Mouse (Mus musculus) embryo, embryonic 11.5 days (tissue): Measurements from ENCODE around the gene Prrc2b.

Experiments
- DNase-seq: peaks from one replicate; pipeline ENCODE4 v3.0.0-alpha.2; 2012; ENCODE audit warnings: low read depth, low spot score

The Prrc2b gene

DNA sequence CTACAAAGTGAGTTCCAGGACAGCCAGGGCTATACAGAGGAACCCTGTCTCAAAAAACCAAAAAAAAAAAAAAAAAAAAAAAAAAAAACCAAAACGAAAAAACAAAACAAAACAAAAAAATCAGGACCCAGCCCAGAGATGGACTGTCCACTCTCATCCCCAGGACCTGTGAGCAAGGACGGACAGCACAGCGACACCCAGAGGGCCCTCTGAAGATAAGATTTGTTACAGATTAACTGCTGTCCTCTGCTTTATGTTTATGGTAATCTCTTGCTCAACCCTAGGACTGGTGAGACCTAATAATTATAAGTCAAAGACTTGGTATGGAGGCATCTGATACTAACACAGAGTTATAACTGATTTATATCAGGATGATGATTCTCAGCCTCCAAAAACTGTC lies 124.9 kb downstream of the Prrc2b start:
- DNase-seq = no peak

DNA sequence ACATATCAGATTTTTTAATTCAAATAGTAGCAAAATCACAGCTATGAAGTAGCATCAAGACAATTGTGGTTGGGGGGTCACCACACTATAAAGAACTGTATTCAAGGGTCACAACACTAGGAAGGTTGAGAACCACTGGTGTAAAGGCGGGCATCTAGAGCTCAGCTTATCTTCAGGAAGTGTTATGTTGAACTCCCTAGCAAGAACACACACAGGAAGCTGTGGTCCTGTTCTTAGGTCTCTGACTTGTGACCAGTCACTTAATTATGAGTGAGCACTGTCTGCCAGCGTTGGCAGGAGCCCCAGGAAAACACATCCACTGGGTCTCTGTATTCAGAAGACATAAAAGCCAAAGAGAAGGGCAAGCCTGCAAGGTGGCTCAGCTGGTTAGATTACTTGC lies 131.4 kb downstream of the Prrc2b start:
- DNase-seq = no peak

DNA sequence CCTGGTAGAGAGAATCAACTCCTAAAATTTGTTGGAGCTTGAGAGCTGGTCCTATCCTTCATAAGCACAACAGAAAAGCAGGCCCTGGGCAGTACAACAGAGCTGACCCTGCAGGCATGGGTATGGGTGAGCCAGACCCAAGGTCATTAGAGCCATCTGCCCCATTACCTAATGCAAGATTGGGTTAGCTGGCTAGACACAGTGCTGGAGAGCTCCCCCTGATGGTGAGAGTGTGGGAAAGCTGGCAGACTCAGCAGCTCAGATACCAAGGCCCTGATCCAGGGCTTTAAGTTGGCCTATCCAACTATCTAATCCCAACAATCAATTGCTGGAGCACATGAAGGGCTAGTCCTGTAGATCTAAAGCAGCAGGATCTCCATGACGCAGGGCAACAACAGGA lies 131.8 kb downstream of the Prrc2b start:
- peak; percentile 38 for DNase-seq

GRCm38 (mm10) chr2:32283986-32284385 lies 133.1 kb downstream of the Prrc2b start:
- DNase-seq = no peak
